Mouse (Mus musculus): ENCODE measurements around the gene Pxdn. TPM values are rescaled to one million over a fixed set of nuclear protein-coding genes. Genes with fewer than 3 reads are reported as not detected.
A peak's percentile ranks its signal among the peaks of the same experiment; 100 is the strongest.

The Pxdn gene
- total RNA-seq, 2 experiments from 2014 or later = 42.7 to 49.8 TPM

- intact Hi-C loops (cut with DNase I) = no loop called here
- no peak for DNase-seq (ENCODE audit: low spot score in 2 of 2)
Measured at GRCm38 (mm10) chr12:30006586-30006985, 69.2 kb downstream of the Pxdn start.

- peak in 1 of 2 experiments; percentile 34 for DNase-seq (ENCODE audit: low spot score in 2 of 2)
- intact Hi-C loops (cut with DNase I) = no loop called here
Measured at GRCm38 (mm10) chr12:30008741-30009140, 71.3 kb downstream of the Pxdn start.

- intact Hi-C loops (cut with DNase I) = no loop called here
- peak in 1 of 2 experiments; percentile 41 for DNase-seq (ENCODE audit: low spot score in 2 of 2)
Measured at GRCm38 (mm10) chr12:30015501-30015900, 78.1 kb downstream of the Pxdn start.

GRCm38 (mm10) chr12:30017131-30017530 is 79.7 kb downstream of the Pxdn start:
- intact Hi-C loops (cut with DNase I) = no loop called here
- DNase-seq (ENCODE audit: low spot score in 2 of 2) = no peak

GRCm38 (mm10) chr12:30020447-30020846 is 83.0 kb downstream of the Pxdn start:
- intact Hi-C loops (cut with DNase I) = loop anchor here (5.0 kb wide), 1 partner anchor 83 kb away; the partner anchor contains the start of gene Pxdn
- DNase-seq (ENCODE audit: low spot score in 2 of 2) = no peak

GRCm38 (mm10) chr12:30023491-30023890 is 86.1 kb downstream of the Pxdn start:
- DNase-seq (ENCODE audit: low spot score in 2 of 2) = no peak
- intact Hi-C loops (cut with DNase I) = loop anchor here (5.0 kb wide), 1 partner anchor 86 kb away; the partner anchor contains the start of gene Pxdn

- intact Hi-C loops (cut with DNase I) = loop anchor here (5.0 kb wide), 1 partner anchor 87 kb away; the partner anchor contains the start of gene Pxdn
Measured at GRCm38 (mm10) chr12:30024264-30024825, 86.9 kb downstream of the Pxdn start.

GRCm38 (mm10) chr12:30027721-30028340 is 90.4 kb downstream of the Pxdn start:
- intact Hi-C loops (cut with DNase I) = no loop called here
- DNase-seq (ENCODE audit: low spot score in 2 of 2) = no peak

More at GRCm38 (mm10) chr12:30024264-30024825, 86.9 kb downstream of the Pxdn start:
- no peak for DNase-seq (ENCODE audit: low spot score in 2 of 2)

GRCm38 (mm10) chr12:30029111-30029510 is 91.7 kb downstream of the Pxdn start:
- DNase-seq (ENCODE audit: low spot score in 2 of 2) = no peak
- intact Hi-C loops (cut with DNase I) = no loop called here

GRCm38 (mm10) chr12:30030571-30030970 is 93.2 kb downstream of the Pxdn start:
- no peak for DNase-seq (ENCODE audit: low spot score in 2 of 2)
- intact Hi-C loops (cut with DNase I) = no loop called here

- intact Hi-C loops (cut with DNase I) = loop anchor here (5.0 kb wide), 1 partner anchor 107 kb away; no protein-coding TSS in a partner anchor
- no peak for DNase-seq (ENCODE audit: low spot score in 2 of 2)
Measured at GRCm38 (mm10) chr12:30034681-30035080, 97.3 kb downstream of the Pxdn start.

GRCm38 (mm10) chr12:30035406-30035805 is 98.0 kb downstream of the Pxdn start:
- intact Hi-C loops (cut with DNase I) = loop anchor here (5.0 kb wide), 1 partner anchor 108 kb away; no protein-coding TSS in a partner anchor
- DNase-seq (ENCODE audit: low spot score in 2 of 2) = no peak

- intact Hi-C loops (cut with DNase I) = loop anchor here (5.0 kb wide), 1 partner anchor 109 kb away; no protein-coding TSS in a partner anchor
Measured at GRCm38 (mm10) chr12:30035841-30036568, 98.6 kb downstream of the Pxdn start.

GRCm38 (mm10) chr12:30036569-30037055 is 99.2 kb downstream of the Pxdn start:
- no peak for DNase-seq (ENCODE audit: low spot score in 2 of 2)
- intact Hi-C loops (cut with DNase I) = loop anchor here (5.0 kb wide), 1 partner anchor 109 kb away; no protein-coding TSS in a partner anchor

More at GRCm38 (mm10) chr12:30035841-30036568, 98.6 kb downstream of the Pxdn start:
- no peak for DNase-seq (ENCODE audit: low spot score in 2 of 2)

GRCm38 (mm10) chr12:30039565-30039964 is 102.2 kb downstream of the Pxdn start:
- DNase-seq (ENCODE audit: low spot score in 2 of 2) = peak; percentile 62 to 70
- intact Hi-C loops (cut with DNase I) = loop anchor here (5.0 kb wide), 1 partner anchor 112 kb away; no protein-coding TSS in a partner anchor

- peak in 1 of 2 experiments; percentile 57 for DNase-seq (ENCODE audit: low spot score in 2 of 2)
- intact Hi-C loops (cut with DNase I) = no loop called here
Measured at GRCm38 (mm10) chr12:30040150-30040549, 102.7 kb downstream of the Pxdn start.

GRCm38 (mm10) chr12:30048848-30049247 is 111.4 kb downstream of the Pxdn start:
- intact Hi-C loops (cut with DNase I) = no loop called here
- DNase-seq (ENCODE audit: low spot score in 2 of 2) = no peak

GRCm38 (mm10) chr12:30049818-30050217 is 112.4 kb downstream of the Pxdn start:
- peak in 1 of 2 experiments; percentile 31 for DNase-seq (ENCODE audit: low spot score in 2 of 2)
- intact Hi-C loops (cut with DNase I) = loop anchor here (2.0 kb wide), 3 partner anchors 79 to 529 kb away; no protein-coding TSS in a partner anchor

GRCm38 (mm10) chr12:30050235-30050634 is 112.8 kb downstream of the Pxdn start:
- DNase-seq (ENCODE audit: low spot score in 2 of 2) = peak; percentile 64 to 80
- intact Hi-C loops (cut with DNase I) = loop anchor here (2.0 kb wide), 3 partner anchors 79 to 529 kb away; no protein-coding TSS in a partner anchor
